Mouse (Mus musculus) thymus, postnatal 36 days (tissue): ENCODE measurements at regions not wholly inside any gene's neighbourhood (a gene's known extent, or its start where the extent isn't known, plus 50 kb on each side); places are given as distances from the start of the nearest gene placed in this dataset.

Experiments
- DNase-seq, 2 experiments: peaks; one replicate each; pipeline ENCODE4 v3.0.0; 2022; ENCODE audit warnings: mixed read lengths in 2 of 2

GRCm38 (mm10) chr14:104661696-104662095 lies 139.3 kb upstream of the Rnf219 start:
- DNase-seq = no peak

GRCm38 (mm10) chr14:104658751-104659150 lies 136.3 kb upstream of the Rnf219 start:
- no peak for DNase-seq

GRCm38 (mm10) chr14:104649980-104650379 lies 127.5 kb upstream of the Rnf219 start:
- DNase-seq = no peak

GRCm38 (mm10) chr14:104644626-104645025 lies 122.2 kb upstream of the Rnf219 start:
- no peak for DNase-seq

- no peak for DNase-seq
These were observed 120.3 kb upstream of the Rnf219 start for GRCm38 (mm10) chr14:104642783-104643182.

GRCm38 (mm10) chr14:104639300-104639699 lies 116.9 kb upstream of the Rnf219 start:
- DNase-seq = no peak

- no peak for DNase-seq
These were observed 89.0 kb upstream of the Rnf219 start for GRCm38 (mm10) chr14:104611467-104611866.

- no peak for DNase-seq
These were observed 87.9 kb upstream of the Rnf219 start for GRCm38 (mm10) chr14:104610378-104610777.

GRCm38 (mm10) chr14:104594851-104595250 lies 72.4 kb upstream of the Rnf219 start:
- DNase-seq = no peak
